Comparison of ENCODE assay signal across 8 mouse cellular contexts in genomic region chr7:35233861-35234260, GRCm38 (mm10). TPM values are rescaled to one million over a fixed set of nuclear protein-coding genes. Genes with fewer than 3 reads are reported as not detected.
DNase-seq lines count a peak whose midpoint lies in the region; ATAC-seq lines count a peak whose summit lies in the region.

No protein-coding gene starts in this region.

- no peak for ATAC-seq in limb, embryonic 12.5 days (ENCODE audit: insufficient number of reproducible peaks, insufficient read depth, low FRiP score, low TSS enrichment, low read depth)
- ATAC-seq in stomach, embryonic 15.5 days (ENCODE audit: insufficient read depth, low FRiP score, low read depth) = no peak

- peak overlapping the region; percentile 63 for H3K9ac ChIP-seq in limb, embryonic 12.5 days (replicated peaks)
- no peak overlapping the region for H3K9ac ChIP-seq in stomach, embryonic 15.5 days

- no peaks in the 10 kb centered on the region for H3K27me3 ChIP-seq in limb, embryonic 12.5 days
- H3K27me3 ChIP-seq in stomach, embryonic 15.5 days (replicated peaks) = no peaks in the 10 kb centered on the region

- 48% methylated on average over 12 of the region's 12 CpGs for WGBS in limb, embryonic 12.5 days
- WGBS in stomach, embryonic 15.5 days = 49% methylated on average over 12 of the region's 12 CpGs

- H3K4me1 ChIP-seq in limb, embryonic 12.5 days (replicated peaks) = no peaks in the 10 kb centered on the region
- no peaks in the 10 kb centered on the region for H3K4me1 ChIP-seq in stomach, embryonic 15.5 days

- H3K4me2 ChIP-seq in limb, embryonic 12.5 days = peak overlapping the region; percentile 49
- H3K4me2 ChIP-seq in stomach, embryonic 15.5 days = peak overlapping the region; percentile 64

- no peaks in the 10 kb centered on the region for H3K36me3 ChIP-seq in limb, embryonic 12.5 days
- H3K36me3 ChIP-seq in stomach, embryonic 15.5 days = no peaks in the 10 kb centered on the region

- peak overlapping the region; percentile 52 for H3K4me3 ChIP-seq in limb, embryonic 12.5 days (replicated peaks)
- peak overlapping the region; percentile 66 for H3K4me3 ChIP-seq in stomach, embryonic 15.5 days (replicated peaks)

- DNase-seq in embryo, embryonic 10 days (ENCODE audit: low spot score) = peak; percentile 53
- no peak for DNase-seq in embryo, embryonic 9.5 days (ENCODE audit: extremely low spot score)
- DNase-seq in thymus, postnatal 4 days = peak; percentile 19
- no peak for DNase-seq in thymus, postnatal 14 days
- no peak for DNase-seq in frontal cortex, postnatal 14 days (ENCODE audit: low spot score in 2 of 2)
- DNase-seq in layer of hippocampus, postnatal 25 days (ENCODE audit: extremely low spot score in 1 of 2, low spot score in 1 of 2) = no peak

- H3K9me3 ChIP-seq in limb, embryonic 12.5 days = 0 out of 2 replicates have a peak, but pooled peaks cover 4% of the 10 kb centered on the region
- no peaks in the 10 kb centered on the region for H3K9me3 ChIP-seq in stomach, embryonic 15.5 days

- peak overlapping the region; percentile 90 for H3K27ac ChIP-seq in limb, embryonic 12.5 days
- H3K27ac ChIP-seq in stomach, embryonic 15.5 days = peak overlapping the region; percentile 86; the same call in 1 of the 2 replicates

RNA-seq across cellular contexts. Expression of gene Lrp3, which starts 18.6 kb away (rescaled TPM):
- 8.1 and 9.1 TPM in 2 replicates for polyA plus RNA-seq in limb, embryonic 12.5 days (2016; fragmentation: Nextera tagmentation; extraction: Ambion mirVana)
- polyA plus RNA-seq in stomach, embryonic 15.5 days (2015; fragmentation: Nextera tagmentation; extraction: Ambion mirVana) = 6.3 and 7.1 TPM in 2 replicates
- total RNA-seq in layer of hippocampus, postnatal 25 days (2021) = 10 to 100 TPM; 69.7 to 76.6 TPM

RNA-seq across cellular contexts. Expression of gene Slc7a10, which starts 47.7 kb away (rescaled TPM):
- polyA plus RNA-seq in limb, embryonic 12.5 days (2016; fragmentation: Nextera tagmentation; extraction: Ambion mirVana) = 0.38 and 0.64 TPM in 2 replicates
- 2.4 and 3.3 TPM in 2 replicates for polyA plus RNA-seq in stomach, embryonic 15.5 days (2015; fragmentation: Nextera tagmentation; extraction: Ambion mirVana)
- 10 to 100 TPM; 49.4 to 52.3 TPM for total RNA-seq in layer of hippocampus, postnatal 25 days (2021)

Comparison
In these comparisons a context has a peak if more than half of its experiments do, and no peak if none do; other contexts are left out.
1. DNase-seq: peak in embryo, embryonic 10 days (single experiment) and thymus, postnatal 4 days (single experiment); none in embryo, embryonic 9.5 days (single experiment), thymus, postnatal 14 days (single experiment), frontal cortex, postnatal 14 days (0 of 2) and layer of hippocampus, postnatal 25 days (0 of 2).